Mouse (Mus musculus): ENCODE data around the gene Fam3c.
"Not testable (repeated sequence)": the region's sequence is repeated elsewhere in the genome, so short reads cannot be mapped to it uniquely, and the experiment has no call there.

Fam3c gene

DNA sequence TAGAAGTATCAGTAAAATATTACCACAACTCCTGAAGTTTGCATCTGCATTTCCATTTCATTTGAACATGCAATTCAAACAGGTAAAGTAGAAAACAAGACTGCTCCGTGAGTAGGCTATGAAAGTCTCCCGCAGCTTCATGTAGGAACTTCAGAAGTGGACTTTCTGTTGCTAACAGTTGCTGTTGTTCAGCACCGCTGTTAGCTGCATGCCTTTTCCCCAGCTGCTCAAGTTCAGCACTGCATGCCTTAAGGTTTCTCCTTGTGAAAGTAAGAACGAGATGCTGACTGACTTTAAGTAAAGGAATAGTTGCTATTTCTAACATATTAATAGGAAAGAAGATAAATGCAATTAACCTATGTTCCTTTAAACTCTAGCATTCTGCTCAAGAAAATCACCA lies 64.0 kb downstream of the Fam3c start:
- no peak for DNase-seq (ENCODE audit: low read depth, low spot score)

DNA sequence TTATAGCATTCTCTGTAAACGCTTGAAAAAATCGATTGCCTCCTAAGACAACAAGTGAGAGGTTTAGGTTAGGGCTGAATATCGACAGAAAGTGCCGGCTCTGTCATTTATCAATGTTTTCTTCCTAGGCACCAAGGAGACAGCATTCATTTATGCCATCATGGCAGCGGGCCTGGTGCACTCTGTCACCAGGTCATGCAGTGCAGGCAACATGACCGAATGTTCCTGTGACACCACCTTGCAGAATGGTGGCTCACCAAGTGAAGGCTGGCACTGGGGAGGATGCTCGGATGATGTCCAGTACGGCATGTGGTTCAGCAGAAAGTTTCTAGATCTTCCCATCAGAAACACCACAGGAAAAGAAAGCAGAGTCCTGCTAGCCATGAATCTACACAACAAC lies 65.3 kb downstream of the Fam3c start:
- no peak for DNase-seq (ENCODE audit: low read depth, low spot score)

DNA sequence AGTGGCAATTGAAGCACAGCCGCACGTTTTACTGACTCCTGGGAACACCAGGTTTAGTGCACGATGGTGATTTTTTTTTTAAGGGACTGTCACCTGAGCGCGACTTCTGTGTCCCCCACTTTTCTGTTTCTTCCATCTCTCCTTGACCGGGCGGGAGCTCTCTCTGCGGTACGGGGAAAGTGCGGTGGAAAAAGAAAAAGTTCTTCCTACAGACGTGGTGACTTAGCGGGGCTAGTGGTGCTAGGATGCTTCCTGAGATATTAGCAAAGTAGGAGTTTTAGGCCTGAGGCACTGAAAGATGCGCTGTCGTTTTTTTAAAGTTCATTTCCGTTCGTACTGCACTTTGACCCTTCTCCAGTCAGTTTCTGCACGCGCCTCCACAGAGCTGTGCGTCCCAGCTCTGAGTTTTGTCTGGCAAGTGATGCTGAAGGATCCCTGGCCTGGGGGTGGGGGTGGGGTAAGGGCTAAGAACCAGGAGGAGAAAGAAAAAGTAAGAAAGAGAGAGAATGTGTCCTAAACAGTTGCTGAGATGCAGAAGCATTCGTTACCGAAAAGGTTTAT lies 66.5 kb downstream of the Fam3c start:
- no peak for DNase-seq (ENCODE audit: low read depth, low spot score)

DNA sequence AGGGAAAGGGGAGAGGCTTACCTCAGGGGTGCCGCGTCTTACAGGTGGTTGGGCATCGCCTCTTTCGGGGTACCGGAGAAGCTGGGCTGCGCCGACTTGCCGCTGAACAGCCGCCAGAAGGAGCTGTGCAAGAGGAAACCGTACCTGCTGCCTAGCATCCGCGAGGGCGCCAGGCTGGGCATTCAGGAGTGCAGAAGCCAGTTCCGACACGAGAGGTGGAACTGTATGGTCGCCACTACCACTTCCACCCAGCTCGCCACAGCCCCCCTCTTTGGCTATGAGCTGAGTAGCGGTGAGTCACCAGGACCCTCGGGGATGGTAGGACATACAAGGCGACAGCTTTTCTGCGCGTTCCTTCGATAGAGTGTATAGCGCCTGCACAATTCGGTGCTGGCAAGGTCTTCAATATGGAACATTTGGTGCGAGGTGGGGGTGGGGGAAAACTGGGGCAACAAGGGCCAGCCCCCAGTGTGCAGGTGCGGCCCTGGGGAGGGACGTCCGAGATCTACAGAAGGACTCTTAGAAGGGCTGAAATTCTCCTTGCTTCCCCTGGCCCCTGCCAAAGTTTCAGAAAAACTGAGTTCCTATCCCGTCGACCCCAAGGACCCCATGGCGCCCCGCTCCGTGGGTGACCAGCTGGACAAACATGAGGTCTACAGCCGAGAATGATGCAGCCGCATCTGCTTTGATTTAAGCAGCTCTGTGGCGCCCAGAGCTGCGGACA lies 67.1 kb downstream of the Fam3c start:
- peak; percentile 57 for DNase-seq (ENCODE audit: low read depth, low spot score)

DNA sequence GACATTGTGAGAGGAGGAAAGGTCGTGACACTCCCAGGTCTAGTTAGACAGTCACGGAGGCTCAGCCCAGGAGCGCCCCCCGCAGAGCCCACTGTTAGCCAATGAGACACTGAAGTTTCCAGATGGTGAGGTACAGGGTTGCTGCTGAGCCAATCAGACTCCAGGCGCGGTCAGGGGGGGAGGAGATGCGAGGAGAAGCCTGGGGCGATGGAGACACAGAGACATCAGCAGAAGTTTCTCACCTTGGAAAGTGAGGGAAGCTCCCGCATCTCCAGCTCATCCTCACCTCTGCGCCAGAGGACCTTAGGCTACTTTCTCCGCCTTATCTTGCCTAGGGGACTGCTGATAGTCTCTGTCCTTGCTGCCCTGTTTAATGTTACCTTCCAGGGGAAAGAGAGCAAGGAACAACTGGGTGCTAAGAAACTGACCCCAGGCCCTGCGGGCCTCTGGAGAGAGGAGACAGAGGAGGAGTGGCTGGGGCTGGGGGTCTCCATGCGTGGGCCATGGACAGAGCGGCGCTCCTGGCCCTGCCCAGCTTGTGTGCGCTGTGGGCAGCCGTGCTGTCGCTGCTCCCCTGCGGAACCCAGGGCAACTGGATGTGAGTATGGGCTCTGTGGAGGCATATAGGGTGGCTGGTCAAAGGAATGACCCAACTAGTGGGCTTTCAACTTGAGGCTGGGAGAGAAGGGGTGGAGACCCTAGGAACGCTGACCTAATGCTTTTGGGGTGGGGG lies 67.9 kb downstream of the Fam3c start, which contains the start of gene Wnt16:
Wnt16 (plus strand) TSS at position 224 of the 733 bp plus-strand sequence.
- no peak for DNase-seq (ENCODE audit: low read depth, low spot score)

DNA sequence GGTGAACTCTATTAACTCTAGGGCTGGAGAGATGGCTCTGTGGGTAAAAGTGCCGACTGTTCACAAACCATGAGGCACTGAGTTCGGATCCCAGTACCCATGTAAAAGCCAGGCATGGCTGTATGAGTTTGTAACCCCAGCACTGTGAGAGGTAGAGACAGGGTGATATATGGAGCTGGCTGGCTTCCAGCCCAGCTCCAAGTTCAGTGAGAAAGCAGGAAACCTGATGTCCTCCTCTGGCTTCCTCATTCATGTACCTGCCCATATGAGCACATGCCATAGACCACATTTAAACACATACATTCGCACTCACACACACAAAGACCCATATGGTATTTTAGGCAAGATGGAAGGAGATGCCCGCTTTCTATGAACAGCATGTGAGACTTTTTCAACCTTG lies 73.6 kb downstream of the Fam3c start:
- DNase-seq (ENCODE audit: low read depth, low spot score) = no peak

GRCm38 (mm10) chr6:22280217-22280861 lies 75.7 kb downstream of the Fam3c start:
- DNase-seq (ENCODE audit: low read depth, low spot score) = no peak

DNA sequence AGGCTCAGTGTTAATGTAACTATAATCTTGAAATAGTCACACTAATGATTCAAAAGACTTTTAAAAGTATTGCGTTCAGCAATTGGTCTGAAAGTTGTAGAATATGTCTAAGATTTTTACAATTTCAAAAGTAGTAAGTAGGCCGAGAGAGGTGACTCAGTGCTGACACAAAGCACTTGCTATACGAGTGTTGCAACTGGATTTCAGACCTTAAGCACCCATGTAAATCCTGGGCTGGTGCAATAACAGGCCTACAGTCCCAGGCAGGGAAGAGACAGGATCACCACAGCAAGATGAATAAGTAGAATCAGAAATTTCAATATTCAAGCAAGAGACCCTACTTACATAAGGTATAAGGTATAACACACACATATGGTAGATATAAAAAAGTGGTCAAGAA lies 78.1 kb downstream of the Fam3c start:
- no peak for DNase-seq (ENCODE audit: low read depth, low spot score)

GRCm38 (mm10) chr6:22269840-22270521 lies 86.1 kb downstream of the Fam3c start:
- no peak for DNase-seq (ENCODE audit: low read depth, low spot score)

- no peak for DNase-seq (ENCODE audit: low read depth, low spot score)
Observed at GRCm38 (mm10) chr6:22268677-22269076, 87.4 kb downstream of the Fam3c start.

DNA sequence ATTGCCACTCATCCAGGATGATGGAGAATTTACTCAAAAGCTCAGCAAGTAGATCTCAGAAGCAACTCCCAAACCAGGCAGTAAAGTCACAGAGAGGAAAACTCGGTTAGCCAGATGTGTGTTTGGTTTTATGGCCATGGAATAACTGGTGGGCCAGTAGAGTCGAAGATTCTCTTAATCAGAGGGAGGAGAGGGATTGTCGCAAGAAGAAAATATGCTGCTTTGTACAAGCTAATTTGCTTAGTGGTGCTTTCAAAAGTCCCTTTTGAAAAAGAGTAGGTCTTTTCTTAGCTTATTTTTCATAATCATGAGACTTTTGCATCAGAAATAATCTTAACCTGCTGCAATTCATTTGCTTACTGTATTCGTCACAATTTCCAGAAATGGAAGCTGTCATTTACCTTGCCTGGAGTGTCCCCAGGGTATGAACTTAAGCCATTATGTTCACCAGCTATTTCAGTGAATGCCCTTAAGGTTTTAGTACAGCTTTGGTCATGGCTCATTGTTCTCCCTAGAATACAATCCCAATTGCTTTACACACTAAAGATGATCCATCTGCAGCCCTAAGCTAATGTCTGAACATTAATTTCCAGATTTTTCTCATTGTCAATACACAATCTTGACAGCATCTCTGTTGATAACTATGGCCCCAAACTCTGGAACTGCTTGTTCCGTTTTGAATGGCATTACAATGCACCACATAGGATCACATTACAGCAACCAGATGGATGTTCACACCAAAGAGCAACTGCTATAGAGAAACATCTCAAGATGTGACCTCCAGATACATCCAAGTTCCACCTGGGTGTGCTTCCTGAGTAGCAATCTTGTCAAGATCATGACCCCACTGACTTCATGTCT lies 88.0 kb downstream of the Fam3c start:
- no peak for DNase-seq (ENCODE audit: low read depth, low spot score)

- DNase-seq (ENCODE audit: low read depth, low spot score) = no peak
Observed at GRCm38 (mm10) chr6:22266018-22266417, 90.0 kb downstream of the Fam3c start.

GRCm38 (mm10) chr6:22264094-22264493 lies 91.9 kb downstream of the Fam3c start:
- DNase-seq (ENCODE audit: low read depth, low spot score) = not testable (repeated sequence)

DNA sequence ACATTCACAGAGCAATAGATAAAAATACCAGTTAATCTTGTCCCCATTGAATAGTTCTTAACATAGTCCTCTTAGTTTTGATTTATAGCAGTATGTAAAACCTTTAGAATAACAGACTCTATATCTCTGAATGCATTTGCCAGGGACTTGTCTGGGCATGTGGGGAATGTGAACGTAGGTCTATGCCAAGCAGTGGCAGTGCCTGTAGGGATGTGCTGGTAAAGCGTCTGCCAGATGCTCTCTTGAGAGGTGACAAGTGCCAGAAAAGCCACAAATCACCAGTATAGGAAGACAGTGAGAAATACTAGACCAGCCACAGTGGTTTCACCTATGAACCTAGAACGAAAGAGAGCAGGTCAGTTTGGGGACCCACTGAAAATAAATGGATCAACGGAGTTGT lies 93.5 kb downstream of the Fam3c start:
- DNase-seq (ENCODE audit: low read depth, low spot score) = no peak

DNA sequence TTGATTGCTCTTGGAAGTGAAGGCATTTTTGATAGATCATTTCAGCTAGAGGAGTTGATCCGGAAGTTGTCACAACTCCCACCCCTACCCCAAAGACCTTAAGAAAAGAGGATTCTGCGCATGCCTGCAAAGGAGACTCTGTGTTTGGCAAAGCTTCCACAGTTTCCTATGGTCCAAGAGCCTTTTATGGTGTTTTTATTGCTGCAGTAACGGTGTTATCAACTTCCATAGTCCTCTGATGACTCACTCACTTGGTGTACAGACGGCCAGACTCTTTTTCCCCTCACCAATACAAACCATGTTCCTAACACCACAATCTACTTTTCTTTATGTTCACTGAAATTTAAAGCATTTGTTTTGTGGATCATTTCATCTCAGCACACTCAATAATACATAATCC lies 97.3 kb downstream of the Fam3c start:
- DNase-seq (ENCODE audit: low read depth, low spot score) = no peak
